Mouse (Mus musculus): ENCODE data around the gene Plekha7. TPM values are rescaled to one million over a fixed set of nuclear protein-coding genes. Genes with fewer than 3 reads are reported as not detected.

Gene Plekha7
- polyA plus RNA-seq, 1 experiment from 2014 or later: 32.7 TPM

GRCm38 (mm10) chr7:116220103-116220707 is 88.0 kb downstream of the Plekha7 start:
- Histone ChIP-seq H3K9me3 (replicated peaks) (0 out of 2 replicates have a peak, but pooled peaks cover 5% of the 10 kb centered on the region), H3K9ac (no peak overlapping the region), H3K27ac (no peak overlapping the region), H3K36me3 (no peaks in the 10 kb centered on the region), H3K4me2 (no peak overlapping the region), H3K27me3 (no peaks in the 10 kb centered on the region), H3K4me3 (no peak overlapping the region), H3K4me1 (replicated peaks) (peaks cover 48% of the 10 kb centered on the region)
- no peak for ATAC-seq (replicated peaks; ENCODE audit: insufficient number of reproducible peaks, insufficient read depth, low FRiP score, low read depth)
- 73% methylated on average over 12 of the region's 12 CpGs for WGBS

GRCm38 (mm10) chr7:116217747-116218146 is 90.4 kb downstream of the Plekha7 start:
- peaks cover 28% of the 10 kb centered on the region for H3K4me1 ChIP-seq (replicated peaks)
- no peak overlapping the region for H3K9ac ChIP-seq
- no peaks in the 10 kb centered on the region for H3K36me3 ChIP-seq
- ATAC-seq (replicated peaks; ENCODE audit: insufficient number of reproducible peaks, insufficient read depth, low FRiP score, low read depth): no peak
- H3K27me3 ChIP-seq: no peaks in the 10 kb centered on the region
- no peak overlapping the region for H3K27ac ChIP-seq
- no peak overlapping the region for H3K4me3 ChIP-seq
- 92% methylated on average over 7 of the region's 7 CpGs for WGBS
- 0 out of 2 replicates have a peak, but pooled peaks cover 5% of the 10 kb centered on the region for H3K9me3 ChIP-seq (replicated peaks)
- no peak overlapping the region for H3K4me2 ChIP-seq

DNA sequence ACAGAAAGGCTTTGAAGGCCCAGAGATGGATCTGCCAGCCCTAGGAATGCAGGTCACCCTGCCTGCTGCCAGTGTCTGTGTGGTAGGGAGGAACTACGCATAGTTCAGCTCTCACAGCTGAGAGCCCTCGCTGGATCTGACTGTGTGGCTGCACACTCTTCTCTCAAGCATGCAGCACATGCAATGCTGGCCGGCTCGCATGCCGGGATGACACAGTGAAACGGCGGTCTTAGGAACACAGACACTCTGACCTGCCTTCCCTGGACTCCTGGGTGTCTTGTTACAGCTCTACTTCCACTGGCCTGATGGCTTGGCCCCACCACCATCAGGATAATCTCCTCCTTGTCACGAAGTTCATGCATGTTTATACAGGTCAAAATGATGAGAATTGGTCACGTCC is 96.3 kb downstream of the Plekha7 start:
- 30% methylated on average over 9 of the region's 9 CpGs for WGBS
- no peaks in the 10 kb centered on the region for H3K27me3 ChIP-seq
- peak overlapping the region; percentile 57 for H3K27ac ChIP-seq
- H3K4me2 ChIP-seq: no peak overlapping the region
- H3K9ac ChIP-seq: peak overlapping the region; percentile 40; the same call in 1 of the 2 replicates
- 0 out of 2 replicates have a peak, but pooled peaks have one; percentile 33 for ATAC-seq (replicated peaks; ENCODE audit: insufficient number of reproducible peaks, insufficient read depth, low FRiP score, low read depth)
- H3K4me1 ChIP-seq (replicated peaks): peaks cover 31% of the 10 kb centered on the region
- H3K4me3 ChIP-seq: no peak overlapping the region
- H3K36me3 ChIP-seq: no peaks in the 10 kb centered on the region
- H3K9me3 ChIP-seq (replicated peaks): 0 out of 2 replicates have a peak, but pooled peaks cover 5% of the 10 kb centered on the region

DNA sequence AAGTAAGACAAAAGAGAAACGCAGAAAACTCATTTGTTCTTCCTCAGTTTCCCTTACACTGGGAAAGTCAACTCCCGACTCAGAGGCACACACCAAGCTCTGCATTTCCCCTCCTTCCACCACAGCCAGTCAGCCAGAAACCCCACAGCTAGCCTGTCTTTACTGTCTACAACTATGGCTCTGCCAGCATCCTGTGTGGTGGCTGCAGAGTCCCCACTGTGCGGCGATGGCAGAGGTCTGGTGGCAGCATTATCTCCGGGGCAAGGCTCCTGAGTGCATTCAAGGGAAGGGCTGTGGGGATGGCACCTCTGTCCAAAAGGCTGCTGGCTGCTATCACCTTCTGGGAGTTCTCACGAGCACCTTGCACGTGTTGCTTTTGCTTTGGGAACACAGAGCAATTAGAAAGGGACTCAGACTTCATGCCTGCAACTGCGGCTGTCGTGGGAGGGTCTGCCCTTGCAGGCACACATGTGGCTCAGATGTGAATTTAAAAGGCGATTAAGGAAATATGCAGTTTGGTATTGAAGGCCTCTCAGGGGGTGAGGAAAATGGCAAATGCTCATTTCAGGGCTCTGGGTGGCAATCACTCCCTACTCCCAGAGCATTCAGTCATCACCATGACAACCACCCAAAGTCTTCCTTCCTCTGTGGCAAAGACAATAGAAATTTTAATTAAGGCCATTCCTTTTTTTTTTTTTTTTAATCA is 98.1 kb downstream of the Plekha7 start:
- peaks cover 42% of the 10 kb centered on the region for H3K4me1 ChIP-seq (replicated peaks)
- H3K27ac ChIP-seq: peak overlapping the region; percentile 1; the same call in 1 of the 2 replicates
- ATAC-seq (replicated peaks; ENCODE audit: insufficient number of reproducible peaks, insufficient read depth, low FRiP score, low read depth): no peak
- H3K9me3 ChIP-seq (replicated peaks): no peaks in the 10 kb centered on the region
- H3K9ac ChIP-seq: no peak overlapping the region
- H3K36me3 ChIP-seq: no peaks in the 10 kb centered on the region
- 29% methylated on average over 10 of the region's 10 CpGs for WGBS
- H3K4me3 ChIP-seq: no peak overlapping the region
- H3K27me3 ChIP-seq: no peaks in the 10 kb centered on the region
- H3K4me2 ChIP-seq: no peak overlapping the region; the same call in 1 of the 2 replicates

DNA sequence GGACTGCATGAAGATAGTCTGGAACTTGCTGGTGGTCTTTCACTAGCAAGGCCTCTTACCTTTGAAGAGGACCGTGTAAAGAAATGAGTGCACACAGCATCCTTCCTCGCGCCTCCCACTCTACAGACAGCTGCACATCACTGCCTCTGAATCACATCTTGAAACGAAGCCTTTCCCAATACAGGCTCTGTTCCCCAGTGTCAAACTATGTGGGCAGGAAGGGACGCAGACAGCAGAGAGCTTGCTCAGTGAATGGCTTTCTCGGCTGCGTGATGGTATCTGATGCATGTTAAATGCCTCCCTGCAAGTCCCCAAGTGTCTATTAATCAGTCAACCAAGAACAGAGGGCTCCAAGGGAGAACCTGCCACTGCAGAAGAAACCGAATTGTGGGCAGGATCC is 99.3 kb downstream of the Plekha7 start:
- no peaks in the 10 kb centered on the region for H3K36me3 ChIP-seq
- H3K4me3 ChIP-seq: no peak overlapping the region
- H3K4me1 ChIP-seq (replicated peaks): peaks cover 49% of the 10 kb centered on the region
- H3K4me2 ChIP-seq: no peak overlapping the region
- no peak for ATAC-seq (replicated peaks; ENCODE audit: insufficient number of reproducible peaks, insufficient read depth, low FRiP score, low read depth)
- no peak overlapping the region for H3K27ac ChIP-seq
- 52% methylated on average over 8 of the region's 8 CpGs for WGBS
- H3K27me3 ChIP-seq: no peaks in the 10 kb centered on the region
- H3K9ac ChIP-seq: no peak overlapping the region
- H3K9me3 ChIP-seq (replicated peaks): no peaks in the 10 kb centered on the region

DNA sequence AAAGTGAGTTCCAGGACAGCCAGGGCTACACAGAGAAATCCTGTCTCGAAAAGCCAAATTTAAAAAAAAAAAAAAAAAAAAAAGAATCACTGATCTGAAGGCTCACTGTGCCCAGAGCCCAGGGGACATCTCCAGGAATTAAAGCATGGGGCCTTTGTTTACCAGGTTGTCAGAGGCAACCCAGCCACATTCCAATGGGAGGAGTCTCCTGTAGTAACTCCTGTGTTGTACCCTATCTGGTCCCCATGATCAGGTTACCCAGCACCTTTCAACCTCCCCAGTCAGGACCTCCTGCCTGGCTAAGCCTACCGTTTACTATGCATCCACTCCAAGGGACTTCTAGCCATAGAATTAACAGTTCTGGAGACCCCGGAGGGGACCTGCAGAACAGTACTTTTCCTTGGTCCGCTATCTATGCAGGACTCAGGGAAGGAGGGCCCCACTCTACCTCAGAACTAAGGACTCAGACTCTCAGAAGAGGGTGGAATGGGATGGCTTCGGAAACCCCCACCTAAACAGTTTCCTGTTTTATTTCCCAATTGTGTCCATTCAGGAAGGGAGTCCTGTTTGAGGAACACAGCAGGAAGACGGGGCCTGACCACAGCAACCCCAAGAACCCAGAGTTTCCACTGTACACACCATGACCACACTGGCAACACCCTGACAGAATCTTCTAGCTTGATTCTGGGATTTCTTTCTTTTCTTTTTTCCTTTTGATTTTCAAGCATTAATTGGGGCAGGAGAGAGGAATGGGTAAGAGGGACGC is 101.2 kb downstream of the Plekha7 start:
- no peaks in the 10 kb centered on the region for H3K36me3 ChIP-seq
- ATAC-seq (replicated peaks; ENCODE audit: insufficient number of reproducible peaks, insufficient read depth, low FRiP score, low read depth): no peak; the same call in 1 of the 2 replicates
- no peak overlapping the region for H3K4me3 ChIP-seq
- H3K27ac ChIP-seq: peak overlapping the region; percentile 14; the same call in 1 of the 2 replicates
- H3K9ac ChIP-seq: no peak overlapping the region
- no peak overlapping the region for H3K4me2 ChIP-seq
- H3K4me1 ChIP-seq (replicated peaks): peaks cover 63% of the 10 kb centered on the region
- H3K27me3 ChIP-seq: no peaks in the 10 kb centered on the region
- WGBS: 52% methylated on average over 7 of the region's 7 CpGs
- no peaks in the 10 kb centered on the region for H3K9me3 ChIP-seq (replicated peaks)

DNA sequence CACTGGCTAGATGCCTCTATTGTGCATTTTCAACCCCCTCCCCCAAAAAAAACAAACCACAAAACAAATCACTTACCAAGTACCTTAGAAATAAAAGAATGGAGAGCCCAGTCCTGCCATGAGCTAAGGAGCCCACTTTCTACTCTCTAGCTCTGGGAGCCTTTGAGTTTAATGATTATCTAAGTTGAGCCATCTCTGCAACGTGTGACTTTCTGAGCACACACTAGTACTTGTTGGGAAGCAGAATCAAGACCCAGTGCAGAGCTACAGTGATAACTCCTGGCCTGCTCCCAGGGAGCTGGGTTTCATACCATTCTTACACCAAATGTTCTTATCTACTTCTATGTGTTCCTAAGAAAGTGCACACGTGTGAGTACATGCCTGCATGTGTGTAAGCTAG is 102.7 kb downstream of the Plekha7 start:
- Histone ChIP-seq H3K4me3 (no peak overlapping the region), H3K9ac (no peak overlapping the region), H3K27me3 (no peaks in the 10 kb centered on the region), H3K27ac (0 out of 2 replicates have a peak overlapping the region, but pooled peaks have one; percentile 7), H3K9me3 (replicated peaks) (no peaks in the 10 kb centered on the region), H3K36me3 (no peaks in the 10 kb centered on the region), H3K4me1 (replicated peaks) (peaks cover 68% of the 10 kb centered on the region), H3K4me2 (no peak overlapping the region)
- no peak for ATAC-seq (replicated peaks; ENCODE audit: insufficient number of reproducible peaks, insufficient read depth, low FRiP score, low read depth)
- WGBS: 47% methylated on average over 2 of the region's 2 CpGs

GRCm38 (mm10) chr7:116202033-116202681 is 106.0 kb downstream of the Plekha7 start:
- Histone ChIP-seq H3K4me3 (no peak overlapping the region), H3K9ac (no peak overlapping the region), H3K27ac (peak overlapping the region; percentile 22; the same call in 1 of the 2 replicates), H3K4me1 (replicated peaks) (peaks cover 74% of the 10 kb centered on the region), H3K36me3 (no peaks in the 10 kb centered on the region), H3K27me3 (no peaks in the 10 kb centered on the region), H3K9me3 (replicated peaks) (no peaks in the 10 kb centered on the region), H3K4me2 (no peak overlapping the region)
- 61% methylated on average over 10 of the region's 10 CpGs for WGBS
- ATAC-seq (replicated peaks; ENCODE audit: insufficient number of reproducible peaks, insufficient read depth, low FRiP score, low read depth): no peak

GRCm38 (mm10) chr7:116200951-116201351 is 107.2 kb downstream of the Plekha7 start:
- WGBS: 9% methylated on average over 1 of the region's 1 CpGs
- peaks cover 79% of the 10 kb centered on the region for H3K4me1 ChIP-seq (replicated peaks)

GRCm38 (mm10) chr7:116200544-116200943 is 107.6 kb downstream of the Plekha7 start:
- no peak overlapping the region for H3K9ac ChIP-seq
- ATAC-seq (replicated peaks; ENCODE audit: insufficient number of reproducible peaks, insufficient read depth, low FRiP score, low read depth): no peak
- no peaks in the 10 kb centered on the region for H3K36me3 ChIP-seq
- WGBS: 57% methylated on average over 2 of the region's 2 CpGs
- H3K9me3 ChIP-seq (replicated peaks): no peaks in the 10 kb centered on the region
- H3K27me3 ChIP-seq: no peaks in the 10 kb centered on the region
- H3K4me3 ChIP-seq: no peak overlapping the region
- H3K27ac ChIP-seq: peak overlapping the region; percentile 63
- peaks cover 80% of the 10 kb centered on the region for H3K4me1 ChIP-seq (replicated peaks)
- H3K4me2 ChIP-seq: no peak overlapping the region

More at GRCm38 (mm10) chr7:116200951-116201351, 107.2 kb downstream of the Plekha7 start:
- H3K9ac ChIP-seq: no peak overlapping the region
- ATAC-seq (replicated peaks; ENCODE audit: insufficient number of reproducible peaks, insufficient read depth, low FRiP score, low read depth): 0 out of 2 replicates have a peak, but pooled peaks have one; percentile 18
- no peak overlapping the region for H3K4me3 ChIP-seq
- no peak overlapping the region for H3K4me2 ChIP-seq
- H3K27ac ChIP-seq: peak overlapping the region; percentile 63
- H3K27me3 ChIP-seq: no peaks in the 10 kb centered on the region
- no peaks in the 10 kb centered on the region for H3K9me3 ChIP-seq (replicated peaks)
- H3K36me3 ChIP-seq: no peaks in the 10 kb centered on the region

DNA sequence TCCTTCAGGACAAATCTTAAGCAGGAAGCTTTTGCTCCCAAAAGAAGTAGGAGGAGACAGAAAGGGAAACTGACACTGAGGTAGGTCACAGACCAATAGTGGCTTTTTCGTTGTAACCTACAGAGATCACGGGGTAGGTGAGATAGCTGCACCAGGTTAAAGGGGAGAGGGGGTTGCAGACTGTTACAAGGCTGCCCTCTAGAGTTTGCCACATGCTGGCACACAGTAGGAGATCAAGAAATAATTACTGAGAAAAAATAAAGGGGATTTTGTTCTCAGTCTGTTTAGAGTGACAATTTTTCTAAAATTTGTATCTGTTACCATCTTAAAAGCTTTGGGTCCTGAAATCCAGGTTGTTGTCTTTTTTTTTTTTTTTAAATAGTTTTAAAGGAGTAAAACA is 109.3 kb downstream of the Plekha7 start:
- Histone ChIP-seq H3K9me3 (replicated peaks) (no peaks in the 10 kb centered on the region), H3K4me2 (peak overlapping the region; percentile 55), H3K36me3 (no peaks in the 10 kb centered on the region), H3K4me3 (no peak overlapping the region), H3K27ac (peak overlapping the region; percentile 86), H3K27me3 (no peaks in the 10 kb centered on the region), H3K9ac (no peak overlapping the region), H3K4me1 (replicated peaks) (peaks cover 85% of the 10 kb centered on the region)
- 19% methylated on average over 2 of the region's 2 CpGs for WGBS
- ATAC-seq (replicated peaks; ENCODE audit: insufficient number of reproducible peaks, insufficient read depth, low FRiP score, low read depth): no peak

All from heart, embryonic 15.5 days (tissue).